Comparison of ENCODE assay signal across 8 mouse cellular contexts in the genomic region with DNA sequence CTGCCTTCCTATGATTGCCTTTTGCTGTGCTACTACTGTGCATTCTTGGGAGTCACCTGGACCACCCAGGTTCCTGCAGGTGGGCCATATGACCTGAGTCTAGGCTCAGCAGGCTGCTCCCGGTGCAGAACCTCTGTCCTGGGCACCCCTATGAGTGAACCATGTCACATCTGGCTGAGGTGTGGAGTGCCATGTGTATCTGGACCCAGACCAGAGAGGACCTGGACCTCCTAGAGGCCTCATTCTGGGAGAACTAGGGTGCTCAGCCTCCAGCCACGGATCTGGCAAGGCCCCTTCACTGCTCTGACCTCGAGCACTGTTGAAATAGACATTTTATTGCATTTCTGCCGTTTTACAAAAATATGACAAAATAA. TPM values are rescaled to one million over a fixed set of nuclear protein-coding genes. Genes with fewer than 3 reads are reported as not detected.
DNase-seq lines count a peak whose midpoint lies in the region; ATAC-seq and TF ChIP-seq lines count a peak whose summit lies in the region.

No protein-coding gene starts in this region.

- TF ChIP-seq CTCF in cerebellum, adult 2 months (IDR thresholded peaks at IDR 0.05; ENCODE audit: borderline replicate concordance, insufficient read depth, low read depth, low read length), result no peak

- H3K27me3 ChIP-seq in cerebellum, adult 2 months (ENCODE audit: control insufficient read depth, insufficient read depth, low read length), result no peaks in the 10 kb centered on the region
- peaks cover 2% of the 10 kb centered on the region for H3K27me3 ChIP-seq in megakaryocyte, embryonic 14.5 days (replicated peaks)
- peaks cover 22% of the 10 kb centered on the region for H3K27me3 ChIP-seq in liver, embryonic 13.5 days

- peak overlapping the region; percentile 94; the same call in 1 of the 2 replicates for H3K27ac ChIP-seq in cerebellum, adult 2 months (ENCODE audit: insufficient read depth, low read length)
- H3K27ac ChIP-seq in liver, embryonic 13.5 days, result peak overlapping the region; percentile 82

- peaks cover 19% of the 10 kb centered on the region for H3K4me1 ChIP-seq in cerebellum, adult 2 months (ENCODE audit: control insufficient read depth, insufficient read depth, low read length)
- H3K4me1 ChIP-seq in megakaryocyte, embryonic 14.5 days, result peaks cover 43% of the 10 kb centered on the region
- peaks cover 44% of the 10 kb centered on the region for H3K4me1 ChIP-seq in liver, embryonic 13.5 days (replicated peaks)

- no peaks in the 10 kb centered on the region for H3K9me3 ChIP-seq in megakaryocyte, embryonic 14.5 days
- H3K9me3 ChIP-seq in liver, embryonic 13.5 days (replicated peaks), result no peaks in the 10 kb centered on the region

- TF ChIP-seq POLR2A in cerebellum, adult 2 months (IDR thresholded peaks at IDR 0.05; ENCODE audit: borderline replicate concordance, insufficient read depth, low read length), result peak; percentile 4; the same call in 1 of the 2 replicates

- ATAC-seq in megakaryocyte, adult 5-6 weeks (ENCODE audit: poor library complexity, severe bottlenecking), result no peak
- ATAC-seq in liver, embryonic 13.5 days (ENCODE audit: low read depth), result no peak
- no peak for ATAC-seq in erythroid progenitor cell, adult 5-6 weeks (replicated peaks; ENCODE audit: low FRiP score, poor library complexity, severe bottlenecking)

- no peak for DNase-seq in cerebellum, adult 2 months
- no peak for DNase-seq in cerebellum, postnatal 36 days
- DNase-seq in liver, embryonic 13.5 days, result no peak
- no peak for DNase-seq in c-Kit-positive CD71-positive TER-119-positive erythroid progenitor cells, embryonic 14.5 days (ENCODE audit: low spot score)
- DNase-seq in kidney, adult 8-10 months, result no peak

- H3K36me3 ChIP-seq in megakaryocyte, embryonic 14.5 days (replicated peaks; ENCODE audit: low read length), result peaks cover 51% of the 10 kb centered on the region
- H3K36me3 ChIP-seq in liver, embryonic 13.5 days, result peaks cover 47% of the 10 kb centered on the region

- H3K4me2 ChIP-seq in liver, embryonic 13.5 days, result peak overlapping the region; percentile 92

- H3K4me3 ChIP-seq in cerebellum, adult 2 months (replicated peaks; ENCODE audit: insufficient read depth, low read depth, low read length), result peak overlapping the region; percentile 60
- peak overlapping the region; percentile 94 for H3K4me3 ChIP-seq in megakaryocyte, embryonic 14.5 days (replicated peaks)
- H3K4me3 ChIP-seq in liver, embryonic 13.5 days (replicated peaks), result peak overlapping the region; percentile 71

- peak overlapping the region; percentile 78 for H3K9ac ChIP-seq in liver, embryonic 13.5 days

- WGBS in cerebellum, adult 2 months, result 9% methylated on average over 4 of the region's 4 CpGs
- 36% methylated on average over 4 of the region's 4 CpGs for WGBS in liver, embryonic 13.5 days (ENCODE audit: insufficient replicate concordance)

RNA-seq across cellular contexts. Expression of gene Dda1, which starts 6.7 kb away (rescaled TPM):
- 119 and 121 TPM in 2 replicates for polyA plus RNA-seq in cerebellum, adult 2 months (2012; rRNA removed)
- polyA plus RNA-seq in megakaryocyte, embryonic 14.5 days (2012; ENCODE audit: insufficient read depth, low replicate concordance), result 346 and 1,390 TPM in 2 replicates
- 39.1 and 44.0 TPM in 2 replicates for total RNA-seq in megakaryocyte, adult 5-6 weeks (2015)
- 14.2 and 26.3 TPM in 2 replicates for total RNA-seq in megakaryocyte, adult 5-6 weeks (2017)
- polyA plus RNA-seq in liver, embryonic 13.5 days (2015; fragmentation: Nextera tagmentation; extraction: Ambion mirVana), result 50.9 and 51.6 TPM in 2 replicates
- total RNA-seq in erythroid progenitor cell, adult 5-6 weeks (2015; ENCODE audit: low replicate concordance), result 23.9 and 35.7 TPM in 2 replicates
- 17.8 and 18.1 TPM in 2 replicates for total RNA-seq in erythroid progenitor cell, adult 5-6 weeks (2017; ENCODE audit: low replicate concordance)

RNA-seq across cellular contexts. Expression of gene Ano8, which starts 10.1 kb away (rescaled TPM):
- 76.2 and 81.8 TPM in 2 replicates for polyA plus RNA-seq in cerebellum, adult 2 months (2012; rRNA removed)
- 3.3 and 3.4 TPM in 2 replicates for polyA plus RNA-seq in megakaryocyte, embryonic 14.5 days (2012; ENCODE audit: insufficient read depth, low replicate concordance)
- total RNA-seq in megakaryocyte, adult 5-6 weeks (2015), result 0.47 and 1.5 TPM in 2 replicates
- 3.0 and 4.2 TPM in 2 replicates for total RNA-seq in megakaryocyte, adult 5-6 weeks (2017)
- polyA plus RNA-seq in liver, embryonic 13.5 days (2015; fragmentation: Nextera tagmentation; extraction: Ambion mirVana), result 0.12 and 0.14 TPM in 2 replicates
- total RNA-seq in erythroid progenitor cell, adult 5-6 weeks (2015; ENCODE audit: low replicate concordance), result not detected in 2 replicates
- 0.13 TPM in 1 of 2 replicates, not detected in the other for total RNA-seq in erythroid progenitor cell, adult 5-6 weeks (2017; ENCODE audit: low replicate concordance)

RNA-seq across cellular contexts. Expression of gene Mrpl34, which starts 10.9 kb away (rescaled TPM):
- polyA plus RNA-seq in cerebellum, adult 2 months (2012; rRNA removed), result 68.5 and 75.4 TPM in 2 replicates
- polyA plus RNA-seq in megakaryocyte, embryonic 14.5 days (2012; ENCODE audit: insufficient read depth, low replicate concordance), result 206 and 242 TPM in 2 replicates
- total RNA-seq in megakaryocyte, adult 5-6 weeks (2015), result 31.6 and 40.1 TPM in 2 replicates
- total RNA-seq in megakaryocyte, adult 5-6 weeks (2017), result 33.5 and 36.1 TPM in 2 replicates
- polyA plus RNA-seq in liver, embryonic 13.5 days (2015; fragmentation: Nextera tagmentation; extraction: Ambion mirVana), result 154 and 157 TPM in 2 replicates
- total RNA-seq in erythroid progenitor cell, adult 5-6 weeks (2015; ENCODE audit: low replicate concordance), result 23.1 and 38.2 TPM in 2 replicates
- 14.1 and 17.5 TPM in 2 replicates for total RNA-seq in erythroid progenitor cell, adult 5-6 weeks (2017; ENCODE audit: low replicate concordance)

RNA-seq across cellular contexts. Expression of gene Gtpbp3, which starts 12.2 kb away (rescaled TPM):
- polyA plus RNA-seq in cerebellum, adult 2 months (2012; rRNA removed), result 33.3 and 34.7 TPM in 2 replicates
- 17.4 and 21.7 TPM in 2 replicates for polyA plus RNA-seq in megakaryocyte, embryonic 14.5 days (2012; ENCODE audit: insufficient read depth, low replicate concordance)
- 3.4 and 3.7 TPM in 2 replicates for total RNA-seq in megakaryocyte, adult 5-6 weeks (2015)
- 12.1 and 14.2 TPM in 2 replicates for total RNA-seq in megakaryocyte, adult 5-6 weeks (2017)
- 6.8 and 7.3 TPM in 2 replicates for polyA plus RNA-seq in liver, embryonic 13.5 days (2015; fragmentation: Nextera tagmentation; extraction: Ambion mirVana)
- 2.1 and 4.0 TPM in 2 replicates for total RNA-seq in erythroid progenitor cell, adult 5-6 weeks (2015; ENCODE audit: low replicate concordance)
- 0.83 and 4.0 TPM in 2 replicates for total RNA-seq in erythroid progenitor cell, adult 5-6 weeks (2017; ENCODE audit: low replicate concordance)

RNA-seq across cellular contexts. Expression of gene Abhd8, which starts 12.2 kb away (rescaled TPM):
- polyA plus RNA-seq in cerebellum, adult 2 months (2012; rRNA removed), result 392 TPM in 2 replicates
- polyA plus RNA-seq in megakaryocyte, embryonic 14.5 days (2012; ENCODE audit: insufficient read depth, low replicate concordance), result 8.9 and 22.6 TPM in 2 replicates
- total RNA-seq in megakaryocyte, adult 5-6 weeks (2015), result 2.4 and 3.1 TPM in 2 replicates
- 5.8 and 7.4 TPM in 2 replicates for total RNA-seq in megakaryocyte, adult 5-6 weeks (2017)
- 12.3 and 13.2 TPM in 2 replicates for polyA plus RNA-seq in liver, embryonic 13.5 days (2015; fragmentation: Nextera tagmentation; extraction: Ambion mirVana)
- 1.3 and 1.4 TPM in 2 replicates for total RNA-seq in erythroid progenitor cell, adult 5-6 weeks (2015; ENCODE audit: low replicate concordance)
- 3.0 and 4.5 TPM in 2 replicates for total RNA-seq in erythroid progenitor cell, adult 5-6 weeks (2017; ENCODE audit: low replicate concordance)

Comparison
In these comparisons a context has a peak if more than half of its experiments do, and no peak if none do; other contexts are left out.
1. RNA of gene Ano8, which starts 10.1 kb away (polyA plus RNA-seq): 76.2 to 81.8 TPM in cerebellum, adult 2 months; 3.3 to 3.4 TPM in megakaryocyte, embryonic 14.5 days and 0.12 to 0.14 TPM in liver, embryonic 13.5 days; every median in the first group is over 10 times any median in the second.
2. Peak in every context shown above with its lines, with median percentiles within 50 percentile points of each other: H3K4me3 ChIP-seq.